Mouse (Mus musculus) hindbrain, embryonic 10.5 days (tissue): Measurements from ENCODE around the gene Mus81. TPM values are rescaled to one million over a fixed set of nuclear protein-coding genes. Genes with fewer than 3 reads are reported as not detected.

Source experiments
- DNase-seq: peaks from one replicate; pipeline ENCODE4 v3.0.0-alpha.2; 2017; ENCODE audit warnings: low spot score
- H3K27ac ChIP-seq: fragments of 300-500 bp; sonication (generic); 2 replicates; pipeline ENCODE4 v1.5.1; 2016; ENCODE audit warnings: mild to moderate bottlenecking, moderate library complexity
- H3K27me3 ChIP-seq: fragments of 300-500 bp; sonication (generic); 2 replicates; pipeline ENCODE4 v1.6.1; 2016; ENCODE audit warnings: mild to moderate bottlenecking; ENCODE audit not compliant: poor library complexity, insufficient read depth, severe bottlenecking
- H3K36me3 ChIP-seq: fragments of 300-500 bp; sonication (generic); 2 replicates; pipeline ENCODE4 v1.6.1; 2016; ENCODE audit warnings: mild to moderate bottlenecking, moderate library complexity
- H3K4me1 ChIP-seq: fragments of 300-500 bp; sonication (generic); replicated peaks from 2 replicates; pipeline ENCODE4 v1.6.1; 2016; ENCODE audit warnings: mild to moderate bottlenecking
- H3K4me3 ChIP-seq: fragments of 300-500 bp; sonication (generic); 2 replicates; pipeline ENCODE4 v1.5.1; 2016; ENCODE audit warnings: mild to moderate bottlenecking, moderate library complexity
- H3K9me3 ChIP-seq: fragments of 300-500 bp; sonication (generic); 2 replicates; pipeline ENCODE4 v1.6.1; 2016; ENCODE audit warnings: mild to moderate bottlenecking, moderate library complexity
- WGBS: fragments of 180-500 bp; shearing (Covaris S2); methylation state at CpG from one replicate; pipeline ENCODE4 v1.1.7; 2016; 5-methylcytosine and 5-hydroxymethylcytosine counted together
- polyA plus RNA-seq: library from polyadenylated mRNA; unstranded; fragments of >200 nt; fragmentation: Nextera tagmentation; extraction: Ambion mirVana; gene quantifications from 2 replicates; pipeline ENCODE4 v1.2.1, GENCODE M21; 2016

Gene Mus81
- polyA plus RNA-seq, 1 experiment from 2014 or later = 51.4 TPM

GRCm38 (mm10) chr19:5444954-5445353 lies 43.2 kb downstream of the Mus81 start:
- H3K36me3 ChIP-seq = no peaks in the 10 kb centered on the region
- WGBS = 33% methylated on average over 7 of the region's 7 CpGs
- H3K9me3 ChIP-seq = peaks cover 12% of the 10 kb centered on the region
- H3K4me1 ChIP-seq = peaks cover 24% of the 10 kb centered on the region
- no peak overlapping the region for H3K4me3 ChIP-seq
- H3K27me3 ChIP-seq = peaks cover 64% of the 10 kb centered on the region
- no peak for DNase-seq
- no peak overlapping the region for H3K27ac ChIP-seq

- no peak overlapping the region for H3K4me3 ChIP-seq
- peaks cover 15% of the 10 kb centered on the region for H3K9me3 ChIP-seq
- 71% methylated on average over 9 of the region's 9 CpGs for WGBS
- H3K4me1 ChIP-seq = peaks cover 24% of the 10 kb centered on the region
- no peaks in the 10 kb centered on the region for H3K36me3 ChIP-seq
- H3K27me3 ChIP-seq = peaks cover 59% of the 10 kb centered on the region
- H3K27ac ChIP-seq = no peak overlapping the region
- no peak for DNase-seq
These were observed 43.8 kb downstream of the Mus81 start for GRCm38 (mm10) chr19:5444371-5444908.

GRCm38 (mm10) chr19:5433951-5434350 lies 54.3 kb downstream of the Mus81 start:
- no peak for DNase-seq
- 75% methylated on average over 7 of the region's 7 CpGs for WGBS
- Histone ChIP-seq H3K9me3 (no peaks in the 10 kb centered on the region), H3K27ac (peak overlapping the region; percentile 87), H3K36me3 (no peaks in the 10 kb centered on the region), H3K4me1 (peaks cover 21% of the 10 kb centered on the region), H3K4me3 (peak overlapping the region; percentile 47; the same call in 1 of the 2 replicates), H3K27me3 (0 out of 2 replicates have a peak, but pooled peaks cover 5% of the 10 kb centered on the region)

DNA sequence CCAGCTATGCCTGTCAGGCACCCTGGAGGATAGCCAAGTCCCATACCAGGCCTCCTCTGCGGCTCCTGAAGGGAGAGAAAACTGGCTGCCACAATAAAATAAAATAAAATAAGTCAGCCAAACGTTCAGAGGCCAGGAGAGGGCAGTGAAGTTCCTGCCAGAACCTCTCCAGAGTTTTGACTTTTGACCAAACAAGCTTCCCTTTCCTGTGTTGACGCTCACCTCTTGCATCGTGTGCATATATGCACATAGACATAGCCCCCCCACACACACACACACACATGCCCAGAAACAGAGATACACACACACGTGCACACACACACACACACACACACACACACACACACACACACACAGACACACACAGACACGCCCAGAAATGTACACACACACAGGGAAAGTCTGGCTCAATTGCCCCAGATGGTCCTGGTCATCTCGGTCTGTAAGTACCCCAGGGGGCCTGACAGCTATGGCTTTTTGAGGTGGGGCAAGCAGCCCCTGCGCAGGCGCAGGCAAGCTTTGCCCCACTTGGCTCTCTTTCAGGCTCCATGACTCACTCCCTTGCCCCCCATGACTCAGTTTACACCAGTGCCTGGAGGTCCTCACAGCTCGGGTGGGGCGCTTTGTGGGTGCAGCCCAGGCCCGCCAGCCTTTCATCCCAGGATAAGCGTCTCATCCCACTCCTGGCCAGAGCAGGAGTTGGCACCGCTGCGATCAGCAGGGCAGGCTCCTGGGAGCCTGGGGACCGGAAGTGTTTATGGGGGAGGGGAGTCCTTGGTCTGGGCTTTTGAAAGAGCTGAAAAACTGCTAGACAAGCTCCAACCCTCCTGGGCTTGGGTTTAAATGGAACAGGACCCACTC lies 55.0 kb downstream of the Mus81 start:
- no peaks in the 10 kb centered on the region for H3K9me3 ChIP-seq
- no peaks in the 10 kb centered on the region for H3K36me3 ChIP-seq
- H3K4me1 ChIP-seq = peaks cover 21% of the 10 kb centered on the region
- H3K27me3 ChIP-seq = 0 out of 2 replicates have a peak, but pooled peaks cover 5% of the 10 kb centered on the region
- DNase-seq = peak; percentile 49
- 14% methylated on average over 16 of the region's 16 CpGs for WGBS
- H3K27ac ChIP-seq = peak overlapping the region; percentile 87
- peak overlapping the region; percentile 47 for H3K4me3 ChIP-seq

Other genes with a start within 250 kb of the Mus81 start
- 23.7 and 26.1 TPM in 2 replicates for gene Pacs1, start 215.3 kb downstream of the Mus81 start, polyA plus RNA-seq
- gene Sf3b2, start 192.9 kb downstream of the Mus81 start, polyA plus RNA-seq = 438 and 456 TPM in 2 replicates
- gene Gal3st3, start 190.1 kb downstream of the Mus81 start, polyA plus RNA-seq = 11.7 and 19.1 TPM in 2 replicates
- not detected in 2 replicates for gene Catsper1, start 152.7 kb downstream of the Mus81 start, polyA plus RNA-seq
- 0.65 and 1.6 TPM in 2 replicates for gene Cst6, start 138.8 kb downstream of the Mus81 start, polyA plus RNA-seq
- 84.2 and 90.5 TPM in 2 replicates for gene Eif1ad, start 121.7 kb downstream of the Mus81 start, polyA plus RNA-seq
- 539 and 565 TPM in 2 replicates for gene Banf1, start 121.2 kb downstream of the Mus81 start, polyA plus RNA-seq
- 82.7 and 93.2 TPM in 2 replicates for gene Sart1, start 99.7 kb downstream of the Mus81 start, polyA plus RNA-seq
- gene Tsga10ip, start 85.9 kb downstream of the Mus81 start, polyA plus RNA-seq = 0.44 and 0.58 TPM in 2 replicates
- gene Drap1, start 63.4 kb downstream of the Mus81 start, polyA plus RNA-seq = 223 and 271 TPM in 2 replicates
- gene AI837181, start 63.3 kb downstream of the Mus81 start, polyA plus RNA-seq = 53.8 and 63.9 TPM in 2 replicates
- gene Fosl1, start 40.9 kb downstream of the Mus81 start, polyA plus RNA-seq = not detected in 2 replicates
- 6.9 and 8.6 TPM in 2 replicates for gene Ccdc85b, start 30.5 kb downstream of the Mus81 start, polyA plus RNA-seq
- gene Fibp, start 27.8 kb downstream of the Mus81 start, polyA plus RNA-seq = 99.5 and 122 TPM in 2 replicates
- 2.0 and 3.0 TPM in 2 replicates for gene Ctsw, start 19.9 kb downstream of the Mus81 start, polyA plus RNA-seq
- 62.7 and 71.3 TPM in 2 replicates for gene Efemp2, start 14.4 kb downstream of the Mus81 start, polyA plus RNA-seq
- 3,259 and 3,562 TPM in 2 replicates for gene Cfl1, start 2.1 kb upstream of the Mus81 start, polyA plus RNA-seq
- gene 1700020D05Rik, start 15.4 kb upstream of the Mus81 start, polyA plus RNA-seq = not detected in 2 replicates
- gene Snx32, start 22.1 kb upstream of the Mus81 start, polyA plus RNA-seq = 8.9 and 18.7 TPM in 2 replicates
- gene Ovol1, start 72.2 kb upstream of the Mus81 start, polyA plus RNA-seq = 0.39 and 0.77 TPM in 2 replicates
- gene Ap5b1, start 79.6 kb upstream of the Mus81 start, polyA plus RNA-seq = 1.6 and 2.6 TPM in 2 replicates
- gene Rnaseh2c, start 113.5 kb upstream of the Mus81 start, polyA plus RNA-seq = 177 and 187 TPM in 2 replicates
- gene Kat5, start 121.8 kb upstream of the Mus81 start, polyA plus RNA-seq = 58.9 and 69.2 TPM in 2 replicates
- gene Rela, start 149.1 kb upstream of the Mus81 start, polyA plus RNA-seq = 27.8 and 36.0 TPM in 2 replicates
- gene Sipa1, start 175.3 kb upstream of the Mus81 start, polyA plus RNA-seq = 27.5 and 27.6 TPM in 2 replicates
- 34.1 and 35.1 TPM in 2 replicates for gene Map3k11, start 200.3 kb upstream of the Mus81 start, polyA plus RNA-seq
- 27.3 and 30.8 TPM in 2 replicates for gene Pcnx3, start 200.5 kb upstream of the Mus81 start, polyA plus RNA-seq
- gene Kcnk7, start 216.0 kb upstream of the Mus81 start, polyA plus RNA-seq = 0.16 and 0.21 TPM in 2 replicates
- gene Ehbp1l1, start 237.9 kb upstream of the Mus81 start, polyA plus RNA-seq = 9.7 and 10.1 TPM in 2 replicates
- gene Fam89b, start 241.3 kb upstream of the Mus81 start, polyA plus RNA-seq = 149 and 192 TPM in 2 replicates